ENCODE assay signal across 13 mouse cellular contexts in genomic region chr6:8521231-8521630, GRCm38 (mm10).
"Had no signal": no experiment of that assay in that cellular context is flagged by ENCODE, and none has a peak within 500 bp of the region (broad histone marks: within the 10 kb centered on the region; RNA-seq: fewer than 3 reads in every experiment).

No protein-coding gene starts in this region.

- H3K4me2 ChIP-seq: intestine, embryonic 15.5 days; kidney, embryonic 15.5 days; limb, embryonic 13.5 days; midbrain, embryonic 13.5 days had no signal

- H3K9me3 ChIP-seq: intestine, embryonic 15.5 days; kidney, embryonic 15.5 days; limb, embryonic 10.5 days; limb, embryonic 13.5 days; midbrain, embryonic 13.5 days had no signal

- ATAC-seq: intestine, embryonic 15.5 days; midbrain, embryonic 13.5 days had no signal

- H3K36me3 ChIP-seq: intestine, embryonic 15.5 days; kidney, embryonic 15.5 days; limb, embryonic 10.5 days; limb, embryonic 13.5 days; midbrain, embryonic 13.5 days had no signal

- H3K4me3 ChIP-seq: intestine, embryonic 15.5 days; kidney, embryonic 15.5 days; limb, embryonic 10.5 days; limb, embryonic 13.5 days; midbrain, embryonic 13.5 days had no signal

- H3K9ac ChIP-seq: intestine, embryonic 15.5 days; kidney, embryonic 15.5 days; limb, embryonic 13.5 days; midbrain, embryonic 13.5 days had no signal

- H3K4me1 ChIP-seq: intestine, embryonic 15.5 days; kidney, embryonic 15.5 days; limb, embryonic 13.5 days; midbrain, embryonic 13.5 days had no signal

- DNase-seq: kidney, adult 11 months; kidney, adult 8-10 months; kidney, postnatal 10 days; kidney, postnatal 36 days; lung, adult 2 months; lung, postnatal 14 days; lung, postnatal 4 days; thymus, postnatal 25 days had no signal

- H3K27me3 ChIP-seq: intestine, embryonic 15.5 days; kidney, embryonic 15.5 days; limb, embryonic 13.5 days; midbrain, embryonic 13.5 days had no signal

- H3K27ac ChIP-seq: intestine, embryonic 15.5 days; kidney, embryonic 15.5 days; limb, embryonic 10.5 days; limb, embryonic 13.5 days; midbrain, embryonic 13.5 days had no signal
